Mouse (Mus musculus): Measurements from ENCODE around the gene Acbd3.
A peak's percentile ranks its signal among the peaks of the same experiment; 100 is the strongest.

The Acbd3 gene

DNA sequence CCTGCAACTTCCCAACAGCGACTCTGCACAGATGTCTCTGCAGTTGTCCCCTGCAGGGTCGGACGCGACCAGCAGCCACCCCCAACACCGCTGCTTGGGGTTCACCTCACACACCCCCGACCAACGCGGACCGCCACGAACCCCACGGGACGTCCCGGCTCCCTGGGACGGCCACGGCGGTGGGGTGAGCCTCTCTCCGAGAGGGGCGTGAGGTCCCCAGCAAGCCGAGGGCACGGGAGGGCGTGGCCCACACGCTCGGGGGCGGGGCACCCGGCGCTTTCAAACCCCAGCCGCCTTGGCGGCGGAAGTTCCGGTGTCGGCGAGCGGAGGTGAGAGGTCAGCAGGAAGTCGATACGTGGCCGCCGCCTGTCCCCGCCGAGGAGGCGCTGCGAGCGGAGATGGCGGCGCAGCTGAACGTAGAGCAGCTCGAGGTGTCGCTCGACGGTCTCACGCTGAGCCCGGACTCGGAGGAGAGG lies at the start of gene Acbd3:
Acbd3 (plus strand) TSS at position 340 of the 476 bp plus-strand sequence.
- peak; percentile 79 for DNase-seq (ENCODE audit: low read depth, low spot score)

DNA sequence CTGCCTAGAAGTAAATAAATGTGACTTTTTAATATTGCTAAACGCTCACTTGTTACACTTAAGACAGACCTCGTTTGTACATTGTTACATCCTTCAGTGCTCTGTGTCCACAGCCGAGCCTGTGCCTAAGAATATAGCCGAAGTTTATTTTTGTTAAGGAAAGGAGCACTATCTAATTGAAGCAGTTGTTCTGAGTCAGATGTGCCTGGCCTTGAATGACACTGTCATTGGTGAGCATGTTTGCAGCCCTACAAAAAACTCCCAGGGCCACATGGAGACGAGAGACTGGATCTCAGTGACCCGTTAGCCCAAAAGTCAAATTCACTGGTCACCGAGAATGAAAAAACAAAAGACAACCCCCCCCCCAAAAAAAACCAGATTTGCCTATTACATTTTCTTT lies 34.6 kb upstream of the Acbd3 start:
- DNase-seq (ENCODE audit: low read depth, low spot score): no peak

DNA sequence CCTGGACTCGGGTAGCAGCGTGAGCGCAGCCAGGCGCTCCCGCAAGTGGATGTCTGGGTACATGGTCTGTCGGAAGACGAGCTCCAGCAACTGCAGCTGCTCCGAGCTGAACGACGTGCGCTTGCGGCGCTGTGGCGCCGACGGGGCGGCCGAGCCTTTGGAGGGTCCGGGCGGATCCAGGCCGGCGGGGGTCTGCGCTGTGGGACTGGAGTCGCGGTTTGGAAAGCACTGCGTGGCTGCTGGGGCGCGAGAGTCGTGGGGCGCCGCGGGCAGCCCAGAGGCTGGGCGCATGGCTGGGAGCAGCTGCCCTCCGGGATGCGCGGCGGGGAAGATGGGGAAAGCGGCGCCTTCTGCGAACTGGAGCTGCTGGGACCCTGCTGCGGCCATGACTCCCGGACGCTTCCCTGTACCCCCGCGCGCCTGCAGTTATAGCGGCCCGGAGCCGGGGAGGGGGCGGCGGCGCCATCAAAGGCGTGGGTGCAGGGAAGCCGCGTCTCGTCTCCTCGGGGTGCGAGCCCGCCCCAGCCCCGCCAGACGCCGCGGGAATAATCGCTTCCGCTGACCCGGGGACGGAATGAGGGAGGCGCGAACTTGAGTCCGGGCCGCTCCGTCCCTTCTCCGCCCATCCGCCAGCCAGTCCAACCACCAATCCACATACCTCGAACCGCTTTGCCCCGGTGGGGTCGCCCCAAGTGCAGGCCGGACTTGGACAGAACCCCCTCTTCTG lies 29.1 kb upstream of the Acbd3 start, which contains the start of gene Mixl1:
Mixl1 (minus strand) TSS at position 409 of the 727 bp plus-strand sequence.
- no peak for DNase-seq (ENCODE audit: low read depth, low spot score)

DNA sequence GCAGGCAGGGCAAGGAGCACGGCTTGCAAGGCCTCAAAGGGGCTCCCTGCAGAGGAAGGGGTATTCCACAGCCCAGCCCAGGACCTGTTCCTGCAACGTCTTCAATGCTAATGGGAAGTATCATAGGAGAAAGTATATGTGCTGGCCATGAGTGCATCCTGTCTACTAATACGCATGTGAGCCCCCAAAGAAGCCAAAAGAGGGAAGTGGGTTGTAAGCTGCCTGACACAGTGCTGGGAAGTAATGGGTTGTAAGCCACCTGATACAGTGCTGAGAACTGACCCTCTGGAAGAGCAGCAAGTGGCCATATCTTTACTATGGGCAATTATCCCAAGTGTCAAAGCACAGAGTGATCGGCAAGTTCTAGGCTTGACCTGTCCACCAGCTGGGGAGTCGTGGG lies 27.8 kb upstream of the Acbd3 start:
- no peak for DNase-seq (ENCODE audit: low read depth, low spot score)

DNA sequence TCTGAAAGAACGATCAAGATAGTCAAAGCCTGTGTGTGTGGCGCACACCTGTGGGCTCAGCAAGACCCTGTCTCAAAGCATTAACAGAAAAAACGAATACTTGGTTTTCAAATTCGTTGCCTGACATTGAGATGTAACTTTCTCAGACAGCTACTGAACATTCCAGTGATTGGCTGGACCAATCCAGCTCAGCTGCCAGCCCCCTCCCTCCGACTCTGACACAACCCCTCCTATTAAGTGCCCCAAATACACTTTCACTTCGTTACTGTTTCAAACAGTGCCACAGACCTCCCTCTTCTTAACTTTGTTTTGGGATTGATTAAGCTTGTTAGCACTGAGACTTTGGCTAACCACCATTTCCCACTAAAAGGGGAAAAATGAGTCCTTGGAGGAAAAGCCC lies 22.4 kb upstream of the Acbd3 start:
- no peak for DNase-seq (ENCODE audit: low read depth, low spot score)

DNA sequence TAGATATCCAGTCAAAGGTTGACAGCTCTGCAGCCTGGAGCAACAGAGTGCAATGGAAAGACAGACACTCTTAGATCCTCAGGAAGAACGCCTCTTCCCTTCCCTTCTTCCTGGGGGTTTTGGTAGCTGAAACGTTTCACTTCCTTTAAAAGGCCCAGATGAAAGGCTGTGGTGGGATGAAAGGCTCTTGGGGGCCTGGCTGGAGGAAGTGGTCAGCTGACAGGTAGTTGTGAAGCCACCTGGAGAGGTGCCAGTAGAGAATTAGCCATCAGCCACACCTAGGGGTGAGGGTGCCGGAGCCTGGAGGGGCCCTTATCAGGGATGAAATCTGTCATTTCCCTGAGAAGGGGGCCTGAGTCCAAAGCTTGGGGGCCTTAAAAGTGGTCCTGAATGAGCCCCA lies 18.5 kb upstream of the Acbd3 start:
- DNase-seq (ENCODE audit: low read depth, low spot score): no peak

DNA sequence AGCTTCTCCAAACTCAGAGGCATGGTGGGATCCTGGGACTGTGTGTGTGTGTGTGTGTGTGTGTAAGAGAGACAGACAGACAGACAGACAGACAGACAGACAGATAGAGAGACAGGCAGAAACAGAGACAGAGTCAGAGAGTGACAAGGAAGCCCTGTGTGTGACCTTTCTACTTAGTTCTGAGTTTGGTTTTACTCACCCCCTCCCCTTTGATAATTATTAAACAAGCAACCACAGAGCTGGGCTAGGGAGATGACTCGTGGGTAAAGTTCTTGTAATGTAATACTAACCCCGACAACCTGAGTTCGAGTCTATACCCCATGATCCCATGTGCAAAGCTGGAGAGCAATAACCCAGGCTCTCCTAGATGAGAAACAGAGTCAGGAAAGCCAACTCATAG lies 18.0 kb upstream of the Acbd3 start:
- DNase-seq (ENCODE audit: low read depth, low spot score): no peak

DNA sequence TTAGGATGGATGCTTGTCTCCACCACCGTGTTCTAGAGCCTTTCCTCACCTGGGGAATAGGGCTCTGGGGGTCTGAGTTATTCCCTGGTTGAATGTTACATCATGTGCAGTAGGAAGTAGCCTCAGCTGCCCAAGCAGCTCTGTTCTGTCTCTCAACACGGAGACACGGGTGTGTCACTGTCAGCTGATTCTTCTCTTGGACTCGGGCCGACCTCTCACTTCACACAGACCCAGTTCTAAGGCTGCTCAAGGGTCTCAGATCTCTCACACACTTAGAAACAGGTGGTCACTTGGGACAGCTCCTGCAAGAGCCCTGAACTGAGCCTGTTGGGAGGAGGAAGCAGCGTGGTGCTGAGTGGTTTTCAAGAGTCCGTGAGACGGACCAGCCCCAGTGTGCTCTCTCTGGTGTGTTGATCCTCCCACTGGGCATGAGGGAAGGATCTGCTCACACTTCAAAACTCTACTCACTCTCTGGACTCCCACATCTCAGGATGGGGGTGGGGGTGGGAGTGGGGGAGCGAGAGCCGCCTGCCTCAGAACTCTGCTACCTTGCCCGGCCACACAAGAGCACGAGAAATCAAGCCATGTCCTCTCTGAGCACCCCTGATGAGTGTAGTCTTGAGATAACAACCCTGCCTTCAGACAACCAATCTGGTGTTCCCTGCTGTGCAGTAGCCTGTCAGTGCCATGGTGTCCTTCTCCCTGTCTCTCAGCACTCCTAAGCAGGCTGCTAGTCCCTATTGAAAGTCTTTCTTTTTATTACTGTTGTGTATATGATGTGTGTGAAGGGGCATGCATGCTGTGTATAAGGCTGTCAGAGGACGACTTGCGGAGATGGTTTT lies 16.7 kb upstream of the Acbd3 start:
- no peak for DNase-seq (ENCODE audit: low read depth, low spot score)

DNA sequence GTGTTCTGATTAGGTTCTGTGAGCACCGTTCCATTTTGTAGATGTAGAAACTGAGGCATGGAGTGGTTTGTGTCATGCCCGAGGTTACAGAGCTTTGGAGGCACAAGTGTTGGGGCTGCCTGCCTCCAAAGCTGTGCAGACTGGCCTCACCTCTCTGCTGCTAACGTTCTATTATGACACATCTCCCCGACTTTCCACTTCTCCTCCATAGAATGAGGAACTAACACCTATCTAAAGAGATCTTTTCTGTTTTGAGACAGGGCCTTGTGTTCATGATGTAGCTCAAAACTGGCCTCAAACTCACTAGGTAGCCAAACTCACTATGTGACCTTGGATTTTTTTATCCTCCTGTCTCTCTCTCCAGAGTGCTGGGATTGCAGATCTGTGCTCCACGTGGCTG lies 7.1 kb upstream of the Acbd3 start:
- DNase-seq (ENCODE audit: low read depth, low spot score): no peak

DNA sequence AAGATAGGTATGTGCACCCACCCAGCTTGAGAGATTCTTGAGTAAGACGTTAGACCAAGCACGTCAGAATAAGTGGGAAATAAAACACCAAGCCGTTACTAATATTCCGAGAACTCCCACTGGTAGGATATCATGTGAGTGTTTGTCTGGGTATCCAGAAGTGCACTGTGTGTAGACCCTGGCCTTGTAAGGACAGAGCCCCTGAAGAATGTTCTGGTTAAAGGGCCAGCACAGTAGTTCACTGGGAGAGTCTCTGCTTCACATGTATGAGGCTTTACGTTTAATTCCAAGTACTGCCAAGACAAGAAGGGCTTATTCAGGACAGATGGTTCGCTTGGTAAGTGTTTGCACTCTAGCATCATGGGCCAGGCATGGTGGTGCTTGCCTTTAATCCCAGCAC lies 6.4 kb upstream of the Acbd3 start:
- no peak for DNase-seq (ENCODE audit: low read depth, low spot score)

DNA sequence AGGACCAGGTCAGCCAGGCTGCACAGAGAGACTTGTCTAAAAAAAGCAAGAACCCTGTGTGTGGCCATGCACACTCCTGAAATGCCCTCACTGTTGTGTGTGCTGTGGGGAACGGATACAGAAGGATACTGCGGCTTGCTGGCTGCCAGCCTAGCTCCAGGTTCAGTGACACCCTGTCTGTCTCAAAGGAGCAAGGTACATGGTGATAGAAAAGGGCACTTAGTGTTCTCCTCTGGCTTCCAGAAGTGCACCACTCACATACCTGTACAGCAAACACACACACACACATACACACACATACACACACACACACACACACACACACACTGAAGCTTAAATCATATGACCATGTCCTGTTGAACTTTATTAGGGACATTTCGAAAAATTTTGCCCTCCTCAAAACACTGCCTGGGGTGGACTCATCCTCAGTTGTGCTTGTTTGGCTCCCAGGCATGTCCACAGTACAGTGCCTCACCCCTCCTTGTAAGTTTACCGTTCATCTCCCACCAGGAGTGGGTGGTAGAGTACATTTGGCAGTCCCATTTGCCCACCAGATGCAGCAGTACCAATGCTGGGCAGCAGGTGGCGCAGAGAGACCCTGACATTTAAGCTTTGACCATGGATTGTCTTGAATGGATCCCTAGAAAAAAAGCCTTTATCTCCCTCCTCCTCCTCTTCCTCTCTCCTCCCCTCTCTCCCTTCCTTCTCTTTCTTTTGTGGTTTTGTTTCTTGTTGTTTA lies 5.7 kb upstream of the Acbd3 start:
- DNase-seq (ENCODE audit: low read depth, low spot score): no peak

DNA sequence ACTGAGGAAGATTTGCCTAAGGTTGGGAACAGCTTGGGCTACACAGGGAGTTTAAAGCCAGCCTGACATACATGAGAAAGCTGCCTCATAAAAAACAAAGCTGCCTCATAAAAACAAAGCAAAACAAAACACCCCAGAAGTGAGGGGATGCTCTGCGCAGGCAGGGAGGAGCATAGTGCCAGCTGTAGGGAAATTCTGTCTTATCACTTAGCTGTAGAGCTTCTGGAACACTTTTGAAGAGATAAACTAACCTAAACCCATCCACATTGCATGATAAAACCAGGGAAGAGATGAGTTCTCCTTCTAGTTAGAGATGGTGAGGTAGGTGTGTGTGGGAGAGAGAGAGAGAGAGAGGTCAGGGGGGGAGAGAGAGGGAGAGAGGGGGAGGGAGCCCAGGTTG lies 3.2 kb upstream of the Acbd3 start:
- no peak for DNase-seq (ENCODE audit: low read depth, low spot score)

DNA sequence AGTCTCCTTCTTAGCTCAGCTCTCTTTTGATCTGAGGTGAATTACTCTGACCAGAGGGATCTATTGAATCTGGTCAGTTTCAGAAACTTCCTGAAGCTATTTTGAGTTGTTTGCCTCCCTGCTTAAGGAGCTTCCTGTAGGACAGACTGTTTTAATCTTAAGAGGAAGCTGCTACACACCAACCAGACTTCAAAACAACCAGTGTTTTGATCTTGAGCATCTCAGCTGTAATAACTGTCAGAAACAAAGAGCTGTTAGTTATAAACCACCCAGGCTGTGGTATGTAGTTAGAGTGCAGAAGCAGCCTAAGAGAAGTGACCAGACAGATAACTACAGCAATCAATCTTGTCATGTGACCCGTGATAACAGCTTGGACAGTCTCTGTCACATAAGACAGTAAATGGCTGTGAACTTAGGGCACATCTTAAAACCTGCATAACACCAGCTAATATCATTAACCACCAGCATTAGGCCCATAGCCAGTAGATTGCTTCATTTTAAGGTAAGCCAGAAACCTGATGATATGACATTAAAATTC lies 2.1 kb upstream of the Acbd3 start:
- DNase-seq (ENCODE audit: low read depth, low spot score): no peak

DNA sequence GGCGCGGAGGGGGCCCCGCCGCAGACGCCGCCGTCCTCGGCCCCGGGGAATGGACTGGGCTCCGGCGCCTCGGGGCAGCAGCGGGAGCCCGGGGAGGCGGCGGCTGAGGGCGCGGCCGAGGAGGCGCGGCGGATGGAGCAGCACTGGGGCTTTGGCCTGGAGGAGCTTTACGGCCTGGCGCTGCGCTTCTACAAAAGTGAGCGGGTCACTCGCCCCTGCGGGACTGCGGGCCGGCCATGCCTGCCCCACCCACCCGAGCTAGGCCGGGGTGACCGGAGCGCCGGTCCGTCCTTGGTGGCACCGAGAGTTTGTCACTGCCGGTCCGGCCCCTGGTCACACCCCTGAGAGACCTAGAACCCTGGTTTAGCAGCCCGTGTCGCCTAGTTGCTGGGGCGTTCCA lies 340 bp downstream of the Acbd3 start:
- no peak for DNase-seq (ENCODE audit: low read depth, low spot score)

DNA sequence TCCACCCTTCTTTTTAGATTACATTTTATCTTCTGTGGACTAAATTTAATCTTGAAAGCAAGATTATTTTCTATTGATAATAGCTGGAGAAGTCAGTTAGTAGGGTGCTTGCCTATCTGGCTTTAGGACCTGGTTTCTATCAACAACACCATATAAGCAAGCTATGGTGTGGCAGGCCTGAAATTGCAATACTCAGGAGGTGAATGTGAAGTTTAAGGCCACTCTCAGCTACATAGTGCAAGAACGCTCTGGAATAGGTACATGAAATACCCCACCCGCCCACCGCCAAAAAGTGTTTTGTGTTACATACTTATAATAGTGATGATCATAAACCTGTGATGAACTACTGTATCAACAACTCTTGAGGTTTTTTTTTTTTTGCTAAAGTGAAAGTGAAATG lies 3.4 kb downstream of the Acbd3 start:
- DNase-seq (ENCODE audit: low read depth, low spot score): no peak

DNA sequence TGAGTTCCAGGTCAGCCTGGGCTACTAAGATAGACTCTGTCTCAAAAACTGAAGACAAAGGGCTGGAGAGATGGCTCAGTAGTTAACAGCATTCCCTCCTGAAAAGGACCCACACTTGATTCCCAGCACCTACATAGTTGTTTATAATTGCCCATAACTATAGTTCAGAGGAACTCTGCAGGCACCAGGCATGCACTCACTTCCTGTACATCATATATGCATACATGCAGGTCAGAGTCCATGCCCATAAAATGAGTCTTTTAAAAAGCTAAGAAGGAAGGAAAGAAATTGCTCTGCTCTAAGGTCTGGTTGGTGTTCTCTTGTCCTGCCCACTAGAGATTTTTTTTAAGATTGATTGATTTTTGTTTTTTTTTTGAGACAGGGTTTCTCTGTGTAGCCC lies 22.0 kb downstream of the Acbd3 start:
- no peak for DNase-seq (ENCODE audit: low read depth, low spot score)

DNA sequence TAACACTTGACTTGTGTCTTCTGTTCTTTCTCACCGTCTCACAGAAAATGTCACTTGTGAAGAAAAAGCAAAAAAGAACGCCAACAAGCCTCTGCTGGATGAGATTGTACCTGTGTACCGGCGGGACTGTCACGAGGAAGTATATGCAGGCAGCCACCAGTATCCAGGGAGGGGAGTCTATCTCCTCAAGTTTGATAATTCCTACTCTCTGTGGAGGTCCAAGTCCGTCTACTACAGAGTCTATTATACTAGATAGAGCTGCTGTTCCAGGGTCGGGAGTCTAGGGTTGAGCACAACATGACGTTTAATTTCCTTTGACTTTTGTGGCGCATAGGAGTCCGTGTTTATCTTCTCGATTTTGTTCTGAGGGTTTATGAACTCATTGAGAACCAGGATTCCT lies 26.3 kb downstream of the Acbd3 start:
- no peak for DNase-seq (ENCODE audit: low read depth, low spot score)

DNA sequence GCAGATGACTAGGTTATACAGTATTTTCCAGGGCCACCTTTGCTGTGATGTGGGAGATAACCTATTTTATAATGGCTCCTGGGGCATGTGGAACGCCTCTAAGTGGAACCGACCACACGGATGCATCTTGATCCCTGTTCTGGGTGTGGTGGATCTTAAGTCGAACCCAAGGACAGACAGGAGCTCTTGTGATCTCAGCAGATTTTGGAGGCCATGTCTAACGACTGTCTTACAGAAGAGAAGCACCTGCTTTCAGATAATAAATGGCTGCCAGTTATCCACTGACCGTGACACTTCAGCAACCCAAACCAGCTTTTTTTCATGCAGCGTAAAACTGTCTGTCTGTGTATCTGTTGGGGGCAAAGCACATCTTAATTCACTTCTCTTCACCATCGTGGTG lies 28.5 kb downstream of the Acbd3 start:
- no peak for DNase-seq (ENCODE audit: low read depth, low spot score)

DNA sequence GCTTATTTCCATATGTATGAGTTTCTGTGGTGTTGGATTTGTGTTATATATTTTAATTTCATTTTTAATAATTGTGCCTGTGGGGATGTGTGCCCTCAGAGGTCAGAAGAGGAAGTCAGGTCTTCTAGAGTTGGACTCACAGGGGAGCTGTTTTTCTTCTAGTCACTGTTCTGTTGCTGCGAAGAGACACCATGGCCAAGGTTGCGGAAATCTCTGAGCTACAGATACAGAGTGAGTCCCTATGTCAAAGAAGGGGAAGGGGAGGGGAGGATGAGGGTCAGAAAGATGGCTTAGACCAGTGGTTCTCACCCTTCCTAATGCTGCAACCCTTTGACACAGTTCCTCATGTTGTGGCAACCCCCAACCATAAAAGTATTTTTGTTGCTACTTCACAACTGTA lies 30.9 kb downstream of the Acbd3 start:
- no peak for DNase-seq (ENCODE audit: low read depth, low spot score)

DNA sequence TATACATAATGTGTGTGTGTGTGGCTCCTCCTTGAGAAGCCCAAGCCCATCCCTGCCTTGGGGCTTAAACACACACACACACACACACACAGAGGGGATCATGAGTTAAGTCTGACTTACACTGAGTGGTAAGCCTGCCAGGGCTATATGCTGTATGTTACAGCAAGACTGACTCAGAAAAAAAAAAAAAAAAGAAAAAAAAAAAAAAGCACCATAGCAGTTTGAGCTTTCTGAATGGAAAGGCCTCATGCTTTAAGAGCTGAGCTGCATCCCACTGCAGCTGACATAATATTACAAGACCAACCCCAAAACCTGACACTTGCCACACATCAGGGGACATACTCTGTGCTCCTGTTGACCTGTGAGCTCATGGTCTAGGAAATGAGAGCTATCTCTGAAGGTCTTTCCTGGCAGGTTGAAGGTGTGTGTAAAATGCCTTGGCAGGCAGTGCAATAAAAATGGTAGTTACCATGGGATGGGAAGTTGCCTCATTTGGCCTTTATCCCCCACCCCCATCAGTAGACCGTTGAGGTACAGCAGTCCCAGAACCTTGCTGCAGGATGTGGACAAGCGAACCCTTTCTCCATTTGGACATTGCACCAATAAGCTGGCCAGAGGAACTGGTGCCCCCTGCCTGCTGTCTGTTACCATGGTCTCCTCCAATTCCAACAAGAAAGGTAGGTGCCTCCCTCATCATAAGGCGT lies 31.6 kb downstream of the Acbd3 start:
- no peak for DNase-seq (ENCODE audit: low read depth, low spot score)

DNA sequence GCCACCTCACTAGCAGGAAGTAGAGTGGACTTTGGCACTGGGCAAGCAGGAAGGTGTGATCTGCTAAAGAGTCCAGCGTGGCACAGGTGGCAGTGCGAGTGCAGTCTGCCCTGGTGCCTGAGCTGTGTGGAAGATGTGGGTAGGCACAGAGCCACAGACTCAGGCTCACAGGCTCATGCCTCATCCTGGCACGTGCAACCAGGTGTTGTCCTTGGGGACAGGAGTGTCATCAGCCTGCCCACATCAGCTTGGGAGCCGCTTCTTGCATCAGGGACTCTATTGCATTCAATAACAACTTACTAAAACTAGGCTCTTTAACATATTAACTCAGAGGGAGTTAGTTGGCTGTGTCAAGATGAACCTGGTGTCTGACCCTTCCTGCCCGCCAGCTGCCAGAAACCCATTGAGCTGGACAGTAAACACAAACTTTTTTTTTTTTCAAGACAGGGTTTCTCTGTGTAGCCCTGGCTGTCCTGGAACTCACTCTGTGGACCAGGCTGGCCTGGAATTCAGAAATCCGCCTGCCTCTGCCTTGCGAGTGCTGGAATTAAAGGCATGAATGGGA lies 32.2 kb downstream of the Acbd3 start:
- DNase-seq (ENCODE audit: low read depth, low spot score): no peak
